Mouse (Mus musculus): ENCODE measurements at regions not wholly inside any gene's neighbourhood (a gene's known extent, or its start where the extent isn't known, plus 50 kb on each side); places are given as distances from the start of the nearest gene placed in this dataset.

GRCm38 (mm10) chr7:37842000-37842513, 68.6 kb upstream of the Zfp536 start:
- TF ChIP-seq CTCF (conservative IDR thresholded peaks at IDR 0.05; ENCODE audit: low read length): no peak
- no peak for TF ChIP-seq POU5F1 (IDR thresholded peaks at IDR 0.05; ENCODE audit: borderline replicate concordance, low read length)
- no peak for TF ChIP-seq NANOG (IDR thresholded peaks at IDR 0.05; ENCODE audit: borderline replicate concordance, low read length)

Data from E14TG2a.4 (cell line).